Mouse (Mus musculus) erythroblast, embryonic 14.5 days (primary cell): ENCODE data around the gene Cycs. TPM values are rescaled to one million over a fixed set of nuclear protein-coding genes. Genes with fewer than 3 reads are reported as not detected.

Experiments
- H3K27me3 ChIP-seq: 2 replicates; pipeline ENCODE4 v1.6.1; 2012; ENCODE audit warnings: inconsistent platforms; ENCODE audit not compliant: control insufficient read depth
- H3K36me3 ChIP-seq: 2 replicates; pipeline ENCODE4 v1.6.1; 2012; ENCODE audit warnings: mild to moderate bottlenecking, inconsistent platforms; ENCODE audit not compliant: control insufficient read depth
- H3K4me1 ChIP-seq: 2 replicates; pipeline ENCODE4 v1.6.1; 2012; ENCODE audit warnings: inconsistent platforms; ENCODE audit not compliant: control insufficient read depth
- H3K4me3 ChIP-seq: replicated peaks from 2 replicates; pipeline ENCODE3; 2012; ENCODE audit warnings: moderate library complexity, mild to moderate bottlenecking, inconsistent platforms
- H3K9me3 ChIP-seq: 2 replicates; pipeline ENCODE4 v1.6.1; 2012; ENCODE audit warnings: low read length, inconsistent platforms, mixed read lengths; ENCODE audit not compliant: control insufficient read depth
- GATA1 ChIP-seq: IDR thresholded peaks from 2 replicates; pipeline ENCODE4 v1.6.1; 2012; ENCODE audit warnings: low read length, inconsistent platforms, mixed read lengths
- TAL1 ChIP-seq: IDR thresholded peaks from 3 replicates; pipeline ENCODE4 v1.6.1; 2012; ENCODE audit warnings: low read length, inconsistent platforms, mixed read lengths
- polyA plus RNA-seq: library from polyadenylated mRNA; stranded (reverse); fragments of >175 nt; gene quantifications from 2 replicates; pipeline ENCODE4 v1.2.3, GENCODE M21; 2012

The Cycs gene
- polyA plus RNA-seq, 1 experiment: 0.88 TPM

- TF ChIP-seq GATA1: no peak
- no peak for TF ChIP-seq TAL1
- Histone ChIP-seq H3K36me3 (no peaks in the 10 kb centered on the region), H3K4me1 (no peaks in the 10 kb centered on the region), H3K27me3 (no peaks in the 10 kb centered on the region), H3K9me3 (no peaks in the 10 kb centered on the region), H3K4me3 (no peak overlapping the region)
These were observed 37.1 kb downstream of the Cycs start for GRCm38 (mm10) chr6:50529194-50529593.

GRCm38 (mm10) chr6:50527416-50527815 is 38.9 kb downstream of the Cycs start:
- Histone ChIP-seq H3K4me3 (no peak overlapping the region), H3K4me1 (no peaks in the 10 kb centered on the region), H3K27me3 (no peaks in the 10 kb centered on the region), H3K36me3 (no peaks in the 10 kb centered on the region), H3K9me3 (no peaks in the 10 kb centered on the region)
- TF ChIP-seq TAL1 (no peak), GATA1 (no peak)

GRCm38 (mm10) chr6:50526597-50527024 is 39.7 kb downstream of the Cycs start:
- no peaks in the 10 kb centered on the region for H3K36me3 ChIP-seq
- no peaks in the 10 kb centered on the region for H3K9me3 ChIP-seq
- TF ChIP-seq TAL1 (no peak), GATA1 (no peak)
- H3K4me1 ChIP-seq: no peaks in the 10 kb centered on the region
- H3K27me3 ChIP-seq: no peaks in the 10 kb centered on the region
- H3K4me3 ChIP-seq: no peak overlapping the region

- H3K9me3 ChIP-seq: no peaks in the 10 kb centered on the region
- no peaks in the 10 kb centered on the region for H3K4me1 ChIP-seq
- TF ChIP-seq GATA1 (no peak), TAL1 (no peak)
- no peaks in the 10 kb centered on the region for H3K27me3 ChIP-seq
- no peaks in the 10 kb centered on the region for H3K36me3 ChIP-seq
- no peak overlapping the region for H3K4me3 ChIP-seq
These were observed 40.5 kb downstream of the Cycs start for GRCm38 (mm10) chr6:50525846-50526245.

- Histone ChIP-seq H3K36me3 (no peaks in the 10 kb centered on the region), H3K9me3 (no peaks in the 10 kb centered on the region), H3K4me3 (no peak overlapping the region), H3K27me3 (no peaks in the 10 kb centered on the region), H3K4me1 (no peaks in the 10 kb centered on the region)
- no peak for TF ChIP-seq TAL1
- no peak for TF ChIP-seq GATA1
These were observed 42.0 kb downstream of the Cycs start for GRCm38 (mm10) chr6:50524261-50524896.

GRCm38 (mm10) chr6:50522772-50523171 is 43.6 kb downstream of the Cycs start:
- Histone ChIP-seq H3K9me3 (no peaks in the 10 kb centered on the region), H3K4me3 (no peak overlapping the region), H3K4me1 (no peaks in the 10 kb centered on the region; the same call in 1 of the 2 replicates), H3K36me3 (no peaks in the 10 kb centered on the region), H3K27me3 (no peaks in the 10 kb centered on the region)
- TF ChIP-seq TAL1 (no peak), GATA1 (no peak)

GRCm38 (mm10) chr6:50521532-50522135 is 44.7 kb downstream of the Cycs start:
- TF ChIP-seq TAL1 (no peak), GATA1 (no peak)
- H3K4me1 ChIP-seq: no peaks in the 10 kb centered on the region; the same call in 1 of the 2 replicates
- H3K4me3 ChIP-seq: no peak overlapping the region
- no peaks in the 10 kb centered on the region for H3K9me3 ChIP-seq
- no peaks in the 10 kb centered on the region for H3K27me3 ChIP-seq
- H3K36me3 ChIP-seq: no peaks in the 10 kb centered on the region

GRCm38 (mm10) chr6:50520139-50520538 is 46.2 kb downstream of the Cycs start:
- no peaks in the 10 kb centered on the region for H3K27me3 ChIP-seq
- no peaks in the 10 kb centered on the region for H3K9me3 ChIP-seq
- H3K4me1 ChIP-seq: no peaks in the 10 kb centered on the region; the same call in 1 of the 2 replicates
- H3K36me3 ChIP-seq: no peaks in the 10 kb centered on the region
- no peak for TF ChIP-seq GATA1
- no peak for TF ChIP-seq TAL1
- no peak overlapping the region for H3K4me3 ChIP-seq

GRCm38 (mm10) chr6:50518371-50518770 is 48.0 kb downstream of the Cycs start:
- Histone ChIP-seq H3K9me3 (no peaks in the 10 kb centered on the region), H3K4me1 (no peaks in the 10 kb centered on the region; the same call in 1 of the 2 replicates), H3K4me3 (no peak overlapping the region), H3K36me3 (no peaks in the 10 kb centered on the region), H3K27me3 (no peaks in the 10 kb centered on the region)
- TF ChIP-seq TAL1 (no peak), GATA1 (no peak)

Other genes with a start within 250 kb of the Cycs start
- not detected in 2 replicates for gene Osbpl3, start 110.3 kb downstream of the Cycs start, polyA plus RNA-seq
- gene 4921507P07Rik, start 30.1 kb upstream of the Cycs start, polyA plus RNA-seq: not detected in 2 replicates
- not detected in 2 replicates for gene Npvf, start 87.9 kb upstream of the Cycs start, polyA plus RNA-seq